Mouse (Mus musculus) bone marrow, adult 2 months (tissue): ENCODE results near the gene Tubg1.

Experiments
- CTCF ChIP-seq: fragments of 200-500 bp; IDR thresholded peaks from 2 replicates; pipeline ENCODE4 v1.5.1; 2011; ENCODE audit warnings: low read length, control low read depth; ENCODE audit not compliant: control insufficient read depth, insufficient read depth
- POLR2A ChIP-seq: fragments of 200-500 bp; IDR thresholded peaks from 2 replicates; pipeline ENCODE4 v1.6.1; 2011; ENCODE audit warnings: low read depth, mild to moderate bottlenecking, control low read depth, low read length, borderline replicate concordance; ENCODE audit not compliant: control insufficient read depth

DNA sequence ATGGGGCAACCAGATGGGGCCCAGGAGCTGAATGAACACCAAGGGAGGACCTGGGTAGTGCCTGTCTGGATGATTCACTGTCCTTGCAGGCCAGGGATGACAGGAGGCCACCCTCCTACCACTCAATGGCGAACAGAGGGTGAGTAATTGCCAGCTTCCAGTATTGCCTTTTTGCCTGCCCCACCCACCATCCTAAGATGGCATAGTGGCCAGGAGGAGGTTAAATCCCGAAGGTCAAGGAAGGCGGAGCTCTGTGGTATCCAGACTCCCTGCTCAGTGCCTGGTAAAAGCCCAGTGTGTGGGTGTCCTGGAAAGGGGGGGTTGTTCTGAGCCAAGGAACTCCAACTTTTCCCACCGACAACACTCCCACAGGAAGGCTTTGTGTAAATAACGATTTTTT lies 42.6 kb downstream of the Tubg1 start:
- TF ChIP-seq CTCF (no peak), POLR2A (no peak)
